8 mouse cellular contexts compared by ENCODE assay signal in the genomic region with DNA sequence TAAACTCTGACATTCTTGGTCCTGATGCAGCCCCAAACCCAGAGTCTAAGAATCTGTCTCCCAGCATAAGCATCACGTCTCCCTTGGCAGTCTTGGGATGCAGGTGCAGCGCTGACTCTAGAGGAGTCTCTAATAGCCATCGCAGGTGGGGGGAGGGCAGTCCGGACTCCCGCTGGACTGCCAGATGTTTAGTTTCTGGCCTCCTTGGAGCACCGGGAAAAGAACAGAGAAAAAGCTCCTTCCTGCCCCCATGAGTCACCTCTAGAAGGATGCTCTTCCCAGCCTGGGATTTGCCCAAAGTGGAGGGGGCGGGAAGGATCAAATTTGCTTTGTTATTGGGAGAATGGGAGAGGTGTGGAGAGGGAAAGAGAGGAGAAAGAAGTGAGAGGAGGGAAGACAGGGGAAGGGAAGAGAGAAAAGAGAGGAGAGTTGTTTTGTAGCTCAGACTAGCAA. TPM values are rescaled to one million over a fixed set of nuclear protein-coding genes. Genes with fewer than 3 reads are reported as not detected.
DNase-seq lines count a peak whose midpoint lies in the region; ATAC-seq and TF ChIP-seq lines count a peak whose summit lies in the region.

No protein-coding gene starts in this region.

- H3K4me3 ChIP-seq in embryonic facial prominence, embryonic 14.5 days (ENCODE audit: low read depth, low read length): peak overlapping the region; percentile 49
- peak overlapping the region; percentile 62 for H3K4me3 ChIP-seq in midbrain, postnatal 0 days (ENCODE audit: low read depth, low read length)

- peak overlapping the region; percentile 58 for H3K9ac ChIP-seq in embryonic facial prominence, embryonic 14.5 days (ENCODE audit: low read depth, low read length)
- H3K9ac ChIP-seq in midbrain, postnatal 0 days (replicated peaks; ENCODE audit: low read length, poor library complexity, severe bottlenecking): peak overlapping the region; percentile 75

- POLR2A ChIA-PET in Patski (lab: Charles Lee): no interaction called here

- peak; percentile 24 for ATAC-seq in Patski
- ATAC-seq in embryonic facial prominence, embryonic 14.5 days (ENCODE audit: low read depth): peak; percentile 10
- peak; percentile 55 for ATAC-seq in midbrain, postnatal 0 days (ENCODE audit: low FRiP score)
- no peak for ATAC-seq in erythroid progenitor cell, adult 5-6 weeks (replicated peaks; ENCODE audit: low FRiP score, poor library complexity, severe bottlenecking)

- no peak for TF ChIP-seq CTCF in Patski (IDR thresholded peaks at IDR 0.05)
- TF ChIP-seq CTCF in midbrain, postnatal 0 days (IDR thresholded peaks at IDR 0.05): no peak; the same call in 1 of the 2 replicates

- in situ Hi-C loops in Patski (cut with MboI; ENCODE audit: low pct_unique_long_range_greater_than_20kb): no loop called here

- WGBS in embryonic facial prominence, embryonic 14.5 days: 0% methylated on average over 7 of the region's 7 CpGs
- whole genome bisulfite sequencing in midbrain, postnatal 0 days: 0% methylated on average over 7 of the region's 7 CpGs

- CTCF ChIA-PET in Patski (lab: Charles Lee): no interaction called here

- peak; percentile 5 for DNase-seq in adrenal gland, postnatal 25 days
- DNase-seq in adrenal gland, postnatal 14 days: no peak
- DNase-seq in Patski (ENCODE audit: low read depth, low spot score): no peak
- DNase-seq in embryonic facial prominence, embryonic 14.5 days (ENCODE audit: low spot score): peak; percentile 13
- DNase-seq in layer of hippocampus, adult 9-11 months: peak; percentile 14
- peak; percentile 51 for DNase-seq in midbrain, postnatal 0 days (ENCODE audit: low spot score)
- no peak for DNase-seq in thymus, postnatal 25 days

- H3K4me2 ChIP-seq in embryonic facial prominence, embryonic 14.5 days (ENCODE audit: low read depth, low read length): peak overlapping the region; percentile 78
- H3K4me2 ChIP-seq in midbrain, postnatal 0 days (ENCODE audit: low read depth, low read length, poor library complexity, severe bottlenecking): peak overlapping the region; percentile 75

- H3K36me3 ChIP-seq in embryonic facial prominence, embryonic 14.5 days (ENCODE audit: control insufficient read depth, insufficient read depth, low read length): no peaks in the 10 kb centered on the region
- no peaks in the 10 kb centered on the region for H3K36me3 ChIP-seq in midbrain, postnatal 0 days (ENCODE audit: insufficient read depth, low read length)

- H3K9me3 ChIP-seq in embryonic facial prominence, embryonic 14.5 days (ENCODE audit: control insufficient read depth, low read length): no peaks in the 10 kb centered on the region
- H3K9me3 ChIP-seq in midbrain, postnatal 0 days (ENCODE audit: low read length): no peaks in the 10 kb centered on the region

- H3K27ac ChIP-seq in embryonic facial prominence, embryonic 14.5 days (replicated peaks; ENCODE audit: low read depth, low read length): no peak overlapping the region
- H3K27ac ChIP-seq in midbrain, postnatal 0 days (ENCODE audit: low read depth, low read length): peak overlapping the region; percentile 85

- H3K4me1 ChIP-seq in embryonic facial prominence, embryonic 14.5 days (ENCODE audit: control insufficient read depth, insufficient read depth, low read length): peaks cover 4% of the 10 kb centered on the region; the same call in 1 of the 2 replicates
- no peaks in the 10 kb centered on the region for H3K4me1 ChIP-seq in midbrain, postnatal 0 days (ENCODE audit: insufficient read depth, low read length)

- H3K27me3 ChIP-seq in Patski: peaks cover 33% of the 10 kb centered on the region
- peaks cover 51% of the 10 kb centered on the region for H3K27me3 ChIP-seq in embryonic facial prominence, embryonic 14.5 days (replicated peaks; ENCODE audit: control insufficient read depth, insufficient read depth, low read length)
- H3K27me3 ChIP-seq in midbrain, postnatal 0 days (ENCODE audit: insufficient read depth, low read length): peaks cover 10% of the 10 kb centered on the region; the same call in 1 of the 2 replicates

RNA-seq across cellular contexts. Expression of gene Pcsk2, which starts 0.6 kb away (rescaled TPM):
- 4.0 and 5.6 TPM in 2 replicates for total RNA-seq in adrenal gland, postnatal 25 days (2021)
- 5.8 and 6.2 TPM in 2 replicates for total RNA-seq in adrenal gland, postnatal 14 days (2021)
- not detected for polyA plus RNA-seq in Patski (2021)
- polyA plus RNA-seq in embryonic facial prominence, embryonic 14.5 days (2014; fragmentation: Nextera tagmentation; extraction: Ambion mirVana): 2.7 and 3.3 TPM in 2 replicates
- 60.8 and 66.2 TPM in 2 replicates for total RNA-seq in midbrain, postnatal 0 days (2014; rRNA removed)
- 35.5 and 38.3 TPM in 2 replicates for polyA plus RNA-seq in midbrain, postnatal 0 days (2015; fragmentation: Nextera tagmentation; extraction: Ambion mirVana)
- not detected in 2 replicates for total RNA-seq in erythroid progenitor cell, adult 5-6 weeks (2015; ENCODE audit: low replicate concordance)
- total RNA-seq in erythroid progenitor cell, adult 5-6 weeks (2017; ENCODE audit: low replicate concordance): not detected in 2 replicates

Comparison
In these comparisons a context has a peak if more than half of its experiments do, and no peak if none do; other contexts are left out.
1. DNase-seq: peak in adrenal gland, postnatal 25 days (single experiment), embryonic facial prominence, embryonic 14.5 days (single experiment), layer of hippocampus, adult 9-11 months (single experiment) and midbrain, postnatal 0 days (single experiment); none in adrenal gland, postnatal 14 days (single experiment), Patski (single experiment) and thymus, postnatal 25 days (single experiment).